Mouse (Mus musculus) C2C12 (cell line): ENCODE data around the gene Scand1.

Experiments used
- CEBPB ChIP-seq: IDR thresholded peaks from one replicate; pipeline ENCODE4 v1.6.1; 2011; ENCODE audit warnings: low read depth, mild to moderate bottlenecking, control low read depth, moderate library complexity
- CTCF ChIP-seq: IDR thresholded peaks from one replicate; pipeline ENCODE4 v1.5.1; 2011; ENCODE audit not compliant: control insufficient read depth, insufficient read depth, insufficient read length
- MAX ChIP-seq: IDR thresholded peaks from one replicate; pipeline ENCODE4 v1.6.1; 2011; ENCODE audit warnings: mild to moderate bottlenecking, control low read depth
- MYOD1 ChIP-seq: IDR thresholded peaks from one replicate; pipeline ENCODE4 v1.6.1; 2011; ENCODE audit warnings: low read depth; ENCODE audit not compliant: control insufficient read depth, insufficient read length
- USF1 ChIP-seq: IDR thresholded peaks from one replicate; pipeline ENCODE4 v1.6.1; 2011; ENCODE audit warnings: low read depth, mild to moderate bottlenecking, control low read depth, moderate library complexity

DNA sequence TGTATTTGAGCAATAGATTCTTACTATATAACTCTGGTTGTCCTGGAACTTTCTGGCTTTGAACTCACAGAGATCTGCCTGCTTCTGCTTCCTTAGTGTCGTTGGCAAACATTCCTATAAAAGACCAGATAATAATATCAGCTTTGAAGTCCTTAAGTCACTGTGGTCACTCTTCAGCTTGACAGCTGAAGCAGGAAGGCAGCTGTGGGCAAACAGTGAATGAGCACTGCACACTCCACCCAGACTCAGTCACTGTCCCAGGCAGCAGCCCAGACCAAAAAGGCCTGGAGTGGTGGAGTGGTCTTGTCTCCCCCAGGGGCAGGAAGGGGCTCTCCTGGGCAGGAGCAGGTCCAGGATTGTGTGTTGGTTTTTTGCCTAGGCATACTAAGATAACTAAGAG, 20.5 kb downstream of the Scand1 start:
- TF ChIP-seq CTCF, result no peak
- TF ChIP-seq MYOD1, result no peak
- no peak for TF ChIP-seq USF1
- TF ChIP-seq MAX, result no peak
- no peak for TF ChIP-seq CEBPB
